17 mouse cellular contexts compared by ENCODE assay signal in the genomic region with DNA sequence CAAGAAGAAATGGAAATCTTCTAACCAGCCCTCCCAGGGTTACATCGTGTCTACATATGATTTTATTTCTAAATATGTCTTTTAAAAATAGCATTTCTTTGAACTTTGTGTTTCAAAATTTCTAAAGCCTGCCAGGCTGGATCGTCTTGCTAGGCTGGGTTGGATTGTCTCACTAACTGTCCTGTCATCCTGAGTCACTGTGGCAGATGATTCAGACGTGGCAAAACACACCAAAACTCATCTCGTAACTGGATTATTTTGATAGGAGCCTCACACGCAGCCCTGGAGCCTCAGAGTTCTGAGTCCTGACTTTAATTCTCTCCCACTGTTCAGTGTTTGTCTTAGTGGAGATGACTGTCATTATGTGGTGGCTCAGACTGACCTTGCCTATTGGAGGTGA. TPM values are rescaled to one million over a fixed set of nuclear protein-coding genes. Genes with fewer than 3 reads are reported as not detected.
DNase-seq lines count a peak whose midpoint lies in the region; ATAC-seq lines count a peak whose summit lies in the region.
"Had no signal": no experiment of that assay in that cellular context is flagged by ENCODE, and none has a peak within 500 bp of the region (broad histone marks: within the 10 kb centered on the region; RNA-seq: fewer than 3 reads in every experiment).

No protein-coding gene starts in this region.

- intact Hi-C loops in left cerebral cortex, postnatal 14 days (cut with DNase I), result loop anchor here (10.0 kb wide), 1 partner anchor 398 kb away; a partner anchor contains a TSS
- intact Hi-C loops in left cerebral cortex, postnatal 4 days (cut with DNase I), result no loop called here

- WGBS in liver, embryonic 15.5 days (ENCODE audit: insufficient replicate concordance), result 52% methylated on average over 5 of the region's 5 CpGs

- peak; percentile 68 for ATAC-seq in liver, embryonic 15.5 days (ENCODE audit: insufficient read depth)
- ATAC-seq: intestine, embryonic 16.5 days had no signal

- peaks cover 22% of the 10 kb centered on the region for H3K36me3 ChIP-seq in liver, embryonic 15.5 days (replicated peaks)

- H3K27me3 ChIP-seq in liver, embryonic 15.5 days, result 0 out of 2 replicates have a peak, but pooled peaks cover 15% of the 10 kb centered on the region
- H3K27me3 ChIP-seq: hindbrain, embryonic 13.5 days; neural tube, embryonic 12.5 days had no signal

- H3K4me2 ChIP-seq in liver, embryonic 15.5 days, result peak overlapping the region; percentile 1; the same call in 1 of the 2 replicates
- H3K4me2 ChIP-seq: hindbrain, embryonic 13.5 days; neural tube, embryonic 12.5 days had no signal

- H3K9me3 ChIP-seq in liver, embryonic 15.5 days (replicated peaks), result no peaks in the 10 kb centered on the region
- H3K9me3 ChIP-seq: hindbrain, embryonic 13.5 days; neural tube, embryonic 12.5 days had no signal

- peaks cover 34% of the 10 kb centered on the region for H3K4me1 ChIP-seq in liver, embryonic 15.5 days (replicated peaks)
- H3K4me1 ChIP-seq: neural tube, embryonic 12.5 days had no signal

- H3K4me3 ChIP-seq in liver, embryonic 15.5 days (replicated peaks), result no peak overlapping the region
- H3K4me3 ChIP-seq: hindbrain, embryonic 13.5 days; neural tube, embryonic 12.5 days had no signal

- peak; percentile 28 to 42 for DNase-seq in left cerebral cortex, postnatal 14 days (ENCODE audit: low spot score in 2 of 2)
- DNase-seq in left cerebral cortex, postnatal 4 days, result no peak
- DNase-seq in 416B (ENCODE audit: low read depth) (peak; percentile 75), NIH3T3 (ENCODE audit: low read depth) (peak; percentile 59)
- no peak for DNase-seq in urinary bladder, adult 18-20 months (ENCODE audit: low spot score in 2 of 2)
- no peak for DNase-seq in kidney, adult 11 months
- DNase-seq: cerebellum, adult 8-10 months; embryo, embryonic 11 days; heart, adult 18-20 months; kidney, postnatal 14 days; midbrain, embryonic 14.5 days; thymus, adult 18-20 months had no signal

- no peak overlapping the region for H3K9ac ChIP-seq in liver, embryonic 15.5 days
- H3K9ac ChIP-seq: hindbrain, embryonic 13.5 days; neural tube, embryonic 12.5 days had no signal

- peak overlapping the region; percentile 70 for H3K27ac ChIP-seq in liver, embryonic 15.5 days (replicated peaks)
- H3K27ac ChIP-seq: hindbrain, embryonic 13.5 days; neural tube, embryonic 12.5 days had no signal

RNA-seq across cellular contexts. Expression of a gene that starts 33.9 kb away (rescaled TPM):
- 1 to 10 TPM; 1.3 to 1.4 TPM for total RNA-seq in left cerebral cortex, postnatal 14 days (2021)
- total RNA-seq in left cerebral cortex, postnatal 4 days (2021), result 1 to 10 TPM; 5.9 to 7.0 TPM
- 25.9 and 26.7 TPM in 2 replicates for polyA plus RNA-seq in liver, embryonic 15.5 days (2015; fragmentation: Nextera tagmentation; extraction: Ambion mirVana)

RNA-seq across cellular contexts. Expression of a gene that starts 46.7 kb away (rescaled TPM):
- total RNA-seq in left cerebral cortex, postnatal 14 days (2021), result under 1 TPM; 0.40 to 0.66 TPM
- under 1 TPM in 1 of 2 experiments, not detected in 1; 0.28 TPM for total RNA-seq in left cerebral cortex, postnatal 4 days (2021)
- 3.4 and 4.3 TPM in 2 replicates for polyA plus RNA-seq in liver, embryonic 15.5 days (2015; fragmentation: Nextera tagmentation; extraction: Ambion mirVana)
- total RNA-seq: heart, adult 18-20 months had no signal
- polyA plus RNA-seq: limb, embryonic 11.5 days had no signal

Comparison
In these comparisons a context has a peak if more than half of its experiments do, and no peak if none do; other contexts are left out.
1. DNase-seq: peak in left cerebral cortex, postnatal 14 days (2 of 2), 416B (single experiment) and NIH3T3 (single experiment); none in left cerebral cortex, postnatal 4 days (single experiment), urinary bladder, adult 18-20 months (0 of 2) and kidney, adult 11 months (single experiment).